Mouse (Mus musculus): ENCODE results near the gene 2310033P09Rik. TPM values are rescaled to one million over a fixed set of nuclear protein-coding genes. Genes with fewer than 3 reads are reported as not detected.

Gene 2310033P09Rik
- polyA plus RNA-seq (2014; fragmentation: Illumina TruSeq; extraction: RNeasy Lipid Tissue Mini Kit (QIAGEN cat#74804); ENCODE audit: low read depth, low replicate concordance) = 2.5 TPM

DNA sequence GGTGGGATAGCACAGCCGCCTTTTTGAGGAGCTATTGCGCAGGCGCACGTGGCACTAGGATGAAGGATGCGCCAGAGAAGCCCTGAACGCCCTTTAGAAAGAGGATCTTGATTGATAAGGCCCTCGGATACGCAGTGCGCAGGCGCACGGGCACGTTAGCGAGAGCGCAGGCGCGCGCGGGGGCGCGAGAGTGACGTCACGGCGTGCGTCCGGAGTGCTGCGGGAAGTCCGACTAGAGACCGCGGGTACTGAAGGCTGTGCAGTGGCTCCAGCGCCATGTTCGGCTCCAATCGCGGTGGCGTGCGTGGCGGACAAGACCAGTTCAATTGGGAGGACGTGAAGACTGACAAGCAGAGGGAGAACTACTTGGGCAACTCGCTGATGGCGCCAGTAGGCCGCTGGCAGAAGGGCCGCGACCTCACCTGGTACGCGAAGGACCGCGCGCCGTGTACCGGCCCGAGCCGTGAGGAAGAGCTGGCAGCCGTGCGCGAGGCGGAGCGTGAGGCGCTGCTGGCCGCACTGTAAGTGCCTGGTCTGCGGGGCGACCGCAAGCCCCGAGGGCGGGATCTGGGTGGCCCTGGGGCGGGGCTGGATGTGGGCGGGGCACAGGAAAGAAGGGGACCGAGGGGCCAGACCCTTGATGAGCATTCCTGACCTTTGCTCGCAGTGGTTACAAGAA is at the start of gene 2310033P09Rik:
Gene 2310033P09Rik (plus strand): TSS at position 169 of the 679 bp plus-strand sequence.

DNA sequence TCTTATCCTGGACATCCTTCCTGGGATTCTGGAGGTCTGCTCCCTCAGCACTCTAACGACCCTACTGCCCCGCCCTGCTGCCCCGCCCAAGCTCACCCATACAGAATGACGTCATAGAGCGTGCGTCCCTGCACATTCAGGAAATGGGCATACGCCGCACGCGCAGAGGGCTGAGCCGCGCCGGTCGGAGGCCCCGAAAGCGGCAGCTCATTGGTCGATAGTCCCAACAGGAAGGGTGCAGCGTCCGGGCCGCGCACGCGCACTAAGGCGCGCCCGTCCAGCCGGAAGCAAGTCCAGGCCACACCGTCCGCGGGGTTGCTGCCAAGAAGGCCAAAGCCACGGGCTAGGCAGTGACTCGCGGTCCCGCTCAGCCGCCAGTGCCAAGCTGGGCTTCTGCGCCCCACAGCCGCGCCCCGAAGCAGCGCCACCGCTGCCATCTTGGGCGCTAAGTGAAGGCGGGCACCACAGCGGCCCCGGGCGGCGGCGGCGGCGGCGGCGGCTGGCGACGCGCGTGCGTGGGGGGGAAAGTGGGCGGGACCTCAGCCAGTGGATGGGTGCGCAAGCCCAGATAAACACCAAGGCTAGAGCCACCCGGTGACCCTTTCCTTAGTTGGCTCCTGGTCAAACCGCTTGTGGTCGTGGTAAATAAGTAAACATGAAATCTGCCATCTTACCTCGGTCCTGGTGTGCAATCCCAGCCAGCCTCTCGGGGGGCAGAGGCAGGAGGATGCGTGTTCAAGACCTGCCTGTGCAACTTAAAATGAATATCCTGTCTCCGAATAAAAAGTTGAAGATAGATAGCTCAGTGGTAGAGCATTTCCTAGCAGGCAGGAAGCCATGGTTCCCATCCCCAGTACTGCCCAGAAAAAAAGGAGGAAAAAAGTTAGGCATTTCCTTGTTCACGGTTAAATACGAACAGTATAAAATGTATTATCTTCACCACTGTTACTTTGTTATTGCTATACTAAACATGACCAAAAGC is 44.6 kb upstream of the 2310033P09Rik start, which contains the start of gene Iba57:
Gene Iba57 (minus strand): TSS at position 485 of the 982 bp plus-strand sequence.

DNA sequence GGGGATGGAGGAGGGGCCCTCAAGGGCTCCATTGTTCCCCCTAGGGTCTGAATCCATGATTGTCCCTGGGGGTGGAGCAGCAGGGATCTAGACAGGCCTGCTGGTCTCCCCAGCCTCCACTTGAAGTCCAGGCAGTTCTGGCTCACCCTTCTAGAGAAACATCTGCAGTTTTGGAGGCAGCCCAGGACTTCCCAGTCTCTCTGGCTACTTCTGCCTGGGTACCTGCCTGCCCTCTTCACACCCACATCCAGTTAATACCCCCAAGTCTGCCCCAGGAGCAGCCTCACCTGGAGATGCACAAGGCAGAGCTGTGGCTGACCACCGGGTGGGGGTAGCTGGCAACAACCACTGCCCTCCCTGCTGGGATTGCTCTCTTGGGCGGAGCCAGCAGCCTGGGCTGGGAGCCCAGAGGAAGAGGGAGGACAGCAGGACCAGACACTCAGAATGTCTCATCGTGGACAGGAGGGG is 25.2 kb upstream of the 2310033P09Rik start, which contains the start of gene Gjc2:
Gene Gjc2 (minus strand): TSS at position 350 of the 468 bp plus-strand sequence.

DNA sequence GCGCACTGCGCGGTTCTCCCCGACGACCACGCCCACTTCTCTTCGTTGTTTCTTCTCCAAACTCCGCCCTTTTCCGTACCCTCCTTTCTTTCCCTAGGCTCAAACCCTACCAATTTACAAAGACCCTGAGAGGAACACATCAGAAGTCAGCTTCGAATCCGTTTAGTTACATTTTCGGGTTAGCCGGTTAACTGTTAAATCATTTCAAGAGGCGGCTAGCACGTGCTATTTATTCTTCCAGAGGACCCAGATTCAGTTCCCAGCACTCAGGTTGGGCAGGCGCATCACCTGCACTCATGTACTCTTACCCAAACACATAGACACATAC is 16.1 kb upstream of the 2310033P09Rik start, which contains the start of gene Guk1:
Gene Guk1 (minus strand): TSS at position 154 of the 328 bp plus-strand sequence.

DNA sequence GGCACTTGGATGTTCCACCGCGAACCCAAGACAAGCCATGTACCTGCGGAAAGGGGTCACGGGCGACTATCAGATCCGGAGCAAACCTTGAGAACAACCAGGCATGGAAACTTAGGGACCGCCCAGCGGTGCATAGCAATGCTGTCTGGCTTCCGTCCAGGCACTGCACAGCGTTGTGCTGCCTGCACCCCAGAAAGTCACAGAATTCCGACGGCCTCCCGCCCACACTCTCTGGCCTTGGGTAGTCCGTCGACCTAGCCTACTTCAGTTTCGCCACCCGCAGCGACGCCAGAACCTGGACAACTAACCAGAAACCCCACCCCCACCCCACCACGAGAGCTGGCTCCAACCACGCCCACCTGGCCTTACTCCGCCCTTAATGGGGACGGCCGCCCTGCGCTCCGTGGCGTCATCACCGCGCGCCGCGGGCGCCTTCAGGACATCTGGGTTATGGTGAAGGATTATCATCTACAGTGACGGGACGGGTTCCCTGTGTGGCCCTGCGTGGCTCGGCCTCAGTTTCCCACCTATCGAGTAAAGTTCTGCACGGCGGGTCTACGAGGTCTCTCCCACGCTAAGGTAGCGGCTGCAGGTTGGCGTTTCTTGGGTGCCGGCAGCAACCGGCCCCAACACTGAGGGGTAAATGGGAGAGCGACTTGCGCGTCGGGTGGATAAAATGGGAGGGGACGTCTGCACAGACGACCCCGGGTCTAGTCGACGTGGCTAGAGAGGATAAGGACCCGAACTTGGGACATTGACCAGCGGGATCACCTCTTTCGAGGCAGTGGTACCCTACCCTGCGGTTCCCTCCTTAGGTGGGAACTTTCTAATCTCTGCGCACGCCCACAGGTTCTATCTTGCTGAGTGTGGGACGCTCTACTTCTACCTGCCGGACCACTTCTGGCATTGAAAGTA is 5.8 kb upstream of the 2310033P09Rik start, which contains the start of gene Mrpl55:
Gene Mrpl55 (plus strand): TSS at position 406 of the 915 bp plus-strand sequence.

DNA sequence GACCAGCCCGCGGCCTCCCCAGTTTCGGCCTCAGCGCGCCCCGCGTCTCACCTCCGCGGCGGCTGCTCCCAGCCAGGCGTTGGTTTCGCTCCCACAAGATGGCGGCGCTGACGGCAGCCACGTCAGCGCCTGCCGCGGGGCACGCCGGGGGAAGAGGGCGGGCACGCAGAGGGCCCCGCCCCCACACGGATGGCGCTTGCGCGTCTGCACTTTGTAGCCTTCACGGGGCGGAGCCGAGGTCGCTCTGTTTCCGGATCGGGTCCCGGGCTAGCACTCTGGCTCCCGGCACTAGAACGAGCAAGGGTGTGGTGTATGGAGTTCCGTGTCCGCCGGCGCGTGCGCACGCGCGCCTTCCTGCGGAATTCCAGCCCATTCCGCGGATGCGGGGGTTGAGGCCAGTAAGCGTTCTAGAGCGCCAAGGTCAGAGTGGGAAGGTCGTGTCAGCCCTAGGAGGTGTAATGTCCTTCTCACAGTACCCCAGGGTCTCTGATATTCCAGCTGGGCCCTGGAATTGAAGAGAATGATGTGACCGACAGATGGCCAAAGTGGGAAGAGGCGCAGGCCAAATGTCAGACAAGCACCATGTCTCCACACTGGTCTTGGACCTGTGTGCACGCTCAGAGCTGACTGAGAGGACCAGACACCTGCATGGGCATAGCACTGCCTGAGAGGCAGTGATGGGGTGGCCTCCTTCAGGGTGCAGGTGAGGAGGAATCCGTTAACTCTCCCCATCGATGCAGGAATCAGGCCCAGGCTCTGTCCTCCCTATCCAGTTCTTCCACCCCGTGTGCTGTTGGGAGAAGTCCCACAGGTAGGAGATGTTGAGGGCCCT is 20.2 kb downstream of the 2310033P09Rik start, which contains the start of gene Arf1:
Gene Arf1 (minus strand): TSS at position 149 of the 832 bp plus-strand sequence.

Other genes starting within 250 kb of the 2310033P09Rik start
- 6.4 TPM for gene Trim11, start 230.2 kb upstream of the 2310033P09Rik start, polyA plus RNA-seq (2014; fragmentation: Illumina TruSeq; extraction: RNeasy Lipid Tissue Mini Kit (QIAGEN cat#74804); ENCODE audit: low read depth, low replicate concordance)
- 0.06 TPM for gene Obscn, start 71.9 kb upstream of the 2310033P09Rik start, polyA plus RNA-seq (2014; fragmentation: Illumina TruSeq; extraction: RNeasy Lipid Tissue Mini Kit (QIAGEN cat#74804); ENCODE audit: low read depth, low replicate concordance)
- gene Iba57, start 44.6 kb upstream of the 2310033P09Rik start, polyA plus RNA-seq (2014; fragmentation: Illumina TruSeq; extraction: RNeasy Lipid Tissue Mini Kit (QIAGEN cat#74804); ENCODE audit: low read depth, low replicate concordance) = 4.0 TPM
- not detected for gene Gjc2, start 25.1 kb upstream of the 2310033P09Rik start, polyA plus RNA-seq (2014; fragmentation: Illumina TruSeq; extraction: RNeasy Lipid Tissue Mini Kit (QIAGEN cat#74804); ENCODE audit: low read depth, low replicate concordance)
- gene Guk1, start 16.1 kb upstream of the 2310033P09Rik start, polyA plus RNA-seq (2014; fragmentation: Illumina TruSeq; extraction: RNeasy Lipid Tissue Mini Kit (QIAGEN cat#74804); ENCODE audit: low read depth, low replicate concordance) = 8.9 TPM
- gene Mrpl55, start 5.8 kb upstream of the 2310033P09Rik start, polyA plus RNA-seq (2014; fragmentation: Illumina TruSeq; extraction: RNeasy Lipid Tissue Mini Kit (QIAGEN cat#74804); ENCODE audit: low read depth, low replicate concordance) = 8.5 TPM
- 117 TPM for gene Arf1, start 19.9 kb downstream of the 2310033P09Rik start, polyA plus RNA-seq (2014; fragmentation: Illumina TruSeq; extraction: RNeasy Lipid Tissue Mini Kit (QIAGEN cat#74804); ENCODE audit: low read depth, low replicate concordance)
- gene Wnt3a, start 82.4 kb downstream of the 2310033P09Rik start, polyA plus RNA-seq (2014; fragmentation: Illumina TruSeq; extraction: RNeasy Lipid Tissue Mini Kit (QIAGEN cat#74804); ENCODE audit: low read depth, low replicate concordance) = 0.24 TPM
- 0.11 TPM for gene Wnt9a, start 98.6 kb downstream of the 2310033P09Rik start, polyA plus RNA-seq (2014; fragmentation: Illumina TruSeq; extraction: RNeasy Lipid Tissue Mini Kit (QIAGEN cat#74804); ENCODE audit: low read depth, low replicate concordance)
- 3.7 TPM for gene Prss38, start 167.3 kb downstream of the 2310033P09Rik start, polyA plus RNA-seq (2014; fragmentation: Illumina TruSeq; extraction: RNeasy Lipid Tissue Mini Kit (QIAGEN cat#74804); ENCODE audit: low read depth, low replicate concordance)
- 3.2 TPM for gene Jmjd4, start 241.7 kb downstream of the 2310033P09Rik start, polyA plus RNA-seq (2014; fragmentation: Illumina TruSeq; extraction: RNeasy Lipid Tissue Mini Kit (QIAGEN cat#74804); ENCODE audit: low read depth, low replicate concordance)
- gene Snap47, start 242.9 kb downstream of the 2310033P09Rik start, polyA plus RNA-seq (2014; fragmentation: Illumina TruSeq; extraction: RNeasy Lipid Tissue Mini Kit (QIAGEN cat#74804); ENCODE audit: low read depth, low replicate concordance) = 12.3 TPM